Mouse (Mus musculus) cerebellum, adult 2 months (tissue): ENCODE results near the gene Prss56. TPM values are rescaled to one million over a fixed set of nuclear protein-coding genes. Genes with fewer than 3 reads are reported as not detected.

Experiments
- DNase-seq, 2 experiments: peaks; one replicate each; pipeline ENCODE4 v3.0.0; 2021
- H3K27ac ChIP-seq: fragments of 200-500 bp; 2 replicates; pipeline ENCODE4 v1.5.1; 2012; ENCODE audit warnings: low read length, control low read depth, inconsistent platforms; ENCODE audit not compliant: insufficient read depth
- H3K27me3 ChIP-seq: fragments of 200-500 bp; 2 replicates; pipeline ENCODE4 v1.6.1; 2012; ENCODE audit warnings: inconsistent platforms, mild to moderate bottlenecking, low read length, moderate library complexity; ENCODE audit not compliant: control insufficient read depth, insufficient read depth
- H3K4me1 ChIP-seq: fragments of 200-500 bp; 2 replicates; pipeline ENCODE4 v1.6.1; 2011; ENCODE audit warnings: low read length; ENCODE audit not compliant: control insufficient read depth, insufficient read depth
- H3K4me3 ChIP-seq: fragments of 200-500 bp; replicated peaks from 2 replicates; pipeline ENCODE3; 2011; ENCODE audit warnings: mild to moderate bottlenecking, low read depth, low read length, control low read depth; ENCODE audit not compliant: insufficient read depth
- CTCF ChIP-seq: fragments of 200-500 bp; IDR thresholded peaks from 2 replicates; pipeline ENCODE4 v1.5.1; 2011; ENCODE audit warnings: low read depth, mild to moderate bottlenecking, control low read depth, low read length, moderate library complexity, borderline replicate concordance; ENCODE audit not compliant: insufficient read depth
- POLR2A ChIP-seq: fragments of 200-500 bp; IDR thresholded peaks from 2 replicates; pipeline ENCODE4 v1.6.1; 2011; ENCODE audit warnings: low read length, control low read depth, borderline replicate concordance; ENCODE audit not compliant: insufficient read depth
- WGBS: fragments of 180-500 bp; shearing (Covaris S2); methylation state at CpG from one replicate; pipeline ENCODE4 v1.1.7; 2018; 5-methylcytosine and 5-hydroxymethylcytosine counted together
- polyA plus RNA-seq: library from polyadenylated mRNA; depleted of rRNA; stranded (reverse); fragments of >200 nt; gene quantifications from 2 replicates; pipeline ENCODE4 v1.2.3, GENCODE M21; 2012

The Prss56 gene
- polyA plus RNA-seq, 1 experiment = 0.10 TPM

- peaks cover 3% of the 10 kb centered on the region; the same call in 1 of the 2 replicates for H3K27me3 ChIP-seq
- WGBS = under 1% methylated on average over 54 of the region's 56 CpGs
- DNase-seq = no peak
These were observed 27.4 kb upstream of the Prss56 start for GRCm38 (mm10) chr1:87155531-87156198.

GRCm38 (mm10) chr1:87156199-87156587 lies 26.9 kb upstream of the Prss56 start, which contains the start of gene Ecel1:
Gene Ecel1 (minus strand): TSS chr1:87156521.
- Histone ChIP-seq H3K27me3 (peaks cover 3% of the 10 kb centered on the region; the same call in 1 of the 2 replicates), H3K27ac (no peak within 1 kb of the TSS), H3K4me1 (no peaks in the 10 kb centered on the region), H3K4me3 (no peak within 1 kb of the TSS)
- no peak for DNase-seq
- TF ChIP-seq CTCF = no peak
- TF ChIP-seq POLR2A = no peak
- 5% methylated on average over 12 of the region's 12 CpGs for WGBS

More at GRCm38 (mm10) chr1:87155531-87156198, 27.4 kb upstream of the Prss56 start:
- no peaks in the 10 kb centered on the region for H3K4me1 ChIP-seq
- TF ChIP-seq POLR2A = no peak
- TF ChIP-seq CTCF = no peak
- H3K27ac ChIP-seq = no peak overlapping the region
- H3K4me3 ChIP-seq = no peak overlapping the region

GRCm38 (mm10) chr1:87159396-87159795 lies 23.7 kb upstream of the Prss56 start:
- no peak for DNase-seq
- no peak overlapping the region for H3K27ac ChIP-seq
- no peak for TF ChIP-seq CTCF
- no peak for TF ChIP-seq POLR2A
- 79% methylated on average over 3 of the region's 3 CpGs for WGBS
- H3K27me3 ChIP-seq = peaks cover 2% of the 10 kb centered on the region; the same call in 1 of the 2 replicates
- no peak overlapping the region for H3K4me3 ChIP-seq
- no peaks in the 10 kb centered on the region for H3K4me1 ChIP-seq

- Histone ChIP-seq H3K27me3 (no peaks in the 10 kb centered on the region), H3K27ac (no peak overlapping the region), H3K4me1 (no peaks in the 10 kb centered on the region; the same call in 1 of the 2 replicates), H3K4me3 (no peak overlapping the region)
- 43% methylated on average over 11 of the region's 11 CpGs for WGBS
- no peak for TF ChIP-seq CTCF
- TF ChIP-seq POLR2A = no peak
- DNase-seq = no peak
These were observed 18.8 kb upstream of the Prss56 start for GRCm38 (mm10) chr1:87164164-87164795.

- no peak overlapping the region for H3K27ac ChIP-seq
- no peaks in the 10 kb centered on the region for H3K27me3 ChIP-seq
- no peaks in the 10 kb centered on the region; the same call in 1 of the 2 replicates for H3K4me1 ChIP-seq
- no peak overlapping the region for H3K4me3 ChIP-seq
- 59% methylated on average over 9 of the region's 9 CpGs for WGBS
- DNase-seq = no peak
- TF ChIP-seq POLR2A (no peak), CTCF (no peak)
These were observed 18.3 kb upstream of the Prss56 start for GRCm38 (mm10) chr1:87164796-87165184.

GRCm38 (mm10) chr1:87170458-87170857 lies 12.7 kb upstream of the Prss56 start:
- WGBS = 15% methylated on average over 19 of the region's 19 CpGs
- Histone ChIP-seq H3K4me3 (no peak overlapping the region), H3K27ac (no peak overlapping the region), H3K27me3 (peaks cover 1% of the 10 kb centered on the region; the same call in 1 of the 2 replicates), H3K4me1 (no peaks in the 10 kb centered on the region; the same call in 1 of the 2 replicates)
- no peak for DNase-seq
- no peak for TF ChIP-seq POLR2A
- TF ChIP-seq CTCF = no peak

- H3K27ac ChIP-seq = no peak overlapping the region
- TF ChIP-seq POLR2A = no peak
- TF ChIP-seq CTCF = no peak
- WGBS = 92% methylated on average over 1 of the region's 1 CpGs
- no peak overlapping the region for H3K4me3 ChIP-seq
- no peaks in the 10 kb centered on the region; the same call in 1 of the 2 replicates for H3K4me1 ChIP-seq
- H3K27me3 ChIP-seq = peaks cover 1% of the 10 kb centered on the region; the same call in 1 of the 2 replicates
- no peak for DNase-seq
These were observed 11.8 kb upstream of the Prss56 start for GRCm38 (mm10) chr1:87171312-87171711.
